Mouse (Mus musculus) ES-E14 (cell line): Measurements from ENCODE around the gene Sumf2. TPM values are rescaled to one million over a fixed set of nuclear protein-coding genes. Genes with fewer than 3 reads are reported as not detected.
"Not testable (repeated sequence)": the region's sequence is repeated elsewhere in the genome, so short reads cannot be mapped to it uniquely, and the experiment has no call there.

Source experiments
- DNase-seq: peaks from one replicate; pipeline ENCODE4 v3.0.0-alpha.2; 2013; ENCODE audit warnings: low read depth, low spot score
- H3K27ac ChIP-seq: 2 replicates; pipeline ENCODE4 v1.5.1; 2012; ENCODE audit warnings: low read depth, mild to moderate bottlenecking, low read length, moderate library complexity, mixed read lengths; ENCODE audit not compliant: poor library complexity, insufficient read depth, severe bottlenecking
- H3K36me3 ChIP-seq: 2 replicates; pipeline ENCODE4 v1.6.1; 2012; ENCODE audit warnings: mild to moderate bottlenecking, low read length, moderate library complexity, mixed read lengths; ENCODE audit not compliant: control insufficient read depth, poor library complexity, insufficient read depth, severe bottlenecking
- H3K4me1 ChIP-seq, 2 experiments: fragments of 150-350 bp in 1 of 2; sonication (generic) in 1 of 2; 2 replicates each; pipeline ENCODE4 v1.6.1; 2012; ENCODE audit warnings: low read length in 2 of 2, mild to moderate bottlenecking in 1 of 2, mixed read lengths in 1 of 2; ENCODE audit not compliant: control insufficient read depth in 2 of 2, insufficient read depth in 2 of 2, poor library complexity in 1 of 2
- H3K4me3 ChIP-seq, 2 experiments: fragments of 150-350 bp in 1 of 2; sonication (generic) in 1 of 2; 2 replicates each; pipeline ENCODE4 v1.5.1; 2012; ENCODE audit warnings: low read length in 2 of 2, low read depth in 1 of 2, mild to moderate bottlenecking in 1 of 2, mixed read lengths in 1 of 2; ENCODE audit not compliant: insufficient read depth in 1 of 2, poor library complexity in 1 of 2, severe bottlenecking in 1 of 2
- H3K9ac ChIP-seq: 2 replicates; pipeline ENCODE4 v1.6.1; 2012; ENCODE audit warnings: low read depth, mild to moderate bottlenecking, low read length, mixed read lengths; ENCODE audit not compliant: poor library complexity, insufficient read depth, severe bottlenecking
- H3K9me3 ChIP-seq: fragments of 150-350 bp; sonication (generic); 2 replicates; pipeline ENCODE4 v1.6.1; 2012; ENCODE audit warnings: low read depth, mild to moderate bottlenecking, low read length; ENCODE audit not compliant: control insufficient read depth, insufficient read depth
- CHD2 ChIP-seq: IDR thresholded peaks from 2 replicates; pipeline ENCODE4 v1.6.1; 2014; ENCODE audit warnings: mild to moderate bottlenecking, low read depth, low read length, inconsistent platforms
- HCFC1 ChIP-seq: IDR thresholded peaks from 2 replicates; pipeline ENCODE4 v1.6.1; 2012; ENCODE audit warnings: low read length, inconsistent platforms, borderline replicate concordance; ENCODE audit not compliant: insufficient read depth
- MAFK ChIP-seq: IDR thresholded peaks from 2 replicates; pipeline ENCODE4 v1.6.1; 2014; ENCODE audit warnings: mild to moderate bottlenecking, low read depth, low read length, inconsistent platforms; ENCODE audit not compliant: insufficient read depth
- ZC3H11A ChIP-seq: IDR thresholded peaks from 2 replicates; pipeline ENCODE4 v1.6.1; 2012; ENCODE audit warnings: low read depth, mild to moderate bottlenecking, inconsistent platforms, low read length, borderline replicate concordance
- ZNF384 ChIP-seq: IDR thresholded peaks from 2 replicates; pipeline ENCODE4 v1.6.1; 2012; ENCODE audit warnings: low read depth, low read length, inconsistent platforms
- in situ Hi-C, 2 experiments: fragments of 600-800 bp; cut with MboI; formaldehyde crosslinking; loops; one replicate each; pipeline ENCODE4 v1.15.1; 2025; ENCODE audit warnings: low sequenced_read_pairs in 2 of 2, inconsistent platforms in 1 of 2; ENCODE audit not compliant: unreplicated experiment in 2 of 2
- total RNA-seq: library from RNA; depleted of rRNA; stranded (reverse); fragments of 300-350 nt; gene quantifications from 2 replicates; pipeline ENCODE4 v1.2.3, GENCODE M21; 2012

Gene Sumf2
- total RNA-seq, 1 experiment, result 156 TPM

GRCm38 (mm10) chr5:129879888-129880287 is 33.1 kb downstream of the Sumf2 start:
- Histone ChIP-seq H3K4me1 (peaks cover 0 to 2% of the 10 kb centered on the region in 2 experiments; a peak in 1 of 4 replicates), H3K9me3 (no peaks in the 10 kb centered on the region), H3K27ac (no peak overlapping the region), H3K36me3 (peaks cover 27% of the 10 kb centered on the region), H3K9ac (no peak overlapping the region), H3K4me3 (no peak overlapping the region)
- TF ChIP-seq CHD2 (no peak), HCFC1 (no peak), ZNF384 (no peak), ZC3H11A (no peak), MAFK (no peak)
- in situ Hi-C loops, result no loop called here
- no peak for DNase-seq

GRCm38 (mm10) chr5:129886271-129886670 is 39.5 kb downstream of the Sumf2 start:
- H3K9me3 ChIP-seq, result no peaks in the 10 kb centered on the region
- H3K36me3 ChIP-seq, result peaks cover 23% of the 10 kb centered on the region
- H3K27ac ChIP-seq, result no peak overlapping the region
- in situ Hi-C loops, result no loop called here
- no peak for TF ChIP-seq ZC3H11A
- no peak for TF ChIP-seq MAFK
- no peak for TF ChIP-seq HCFC1
- no peak for TF ChIP-seq ZNF384
- TF ChIP-seq CHD2, result no peak
- peak overlapping the region; percentile 93 to 97 for H3K4me3 ChIP-seq
- peak overlapping the region; percentile 68; the same call in 1 of the 2 replicates for H3K9ac ChIP-seq
- peaks cover 3 to 4% of the 10 kb centered on the region in 2 experiments; a peak in 2 of 4 replicates for H3K4me1 ChIP-seq
- no peak for DNase-seq

GRCm38 (mm10) chr5:129886911-129887636 is 40.3 kb downstream of the Sumf2 start, which contains the start of gene Chchd2:
TSS of gene Chchd2 (minus strand) at chr5:129887470.
- TF ChIP-seq CHD2 (peak; percentile 88), ZC3H11A (no peak), ZNF384 (0 out of 2 replicates have a peak, but pooled peaks have one; percentile 6), HCFC1 (peak; percentile 89)

GRCm38 (mm10) chr5:129890390-129890789 is 43.6 kb downstream of the Sumf2 start:
- in situ Hi-C loops, H3K36me3 ChIP-seq, H3K9me3 ChIP-seq, H3K4me3 ChIP-seq, DNase-seq, H3K27ac ChIP-seq, H3K9ac ChIP-seq, H3K4me1 ChIP-seq: not testable (repeated sequence)
- TF ChIP-seq ZNF384, result peak; percentile 38; the same call in 1 of the 2 replicates

More at GRCm38 (mm10) chr5:129886911-129887636, 40.3 kb downstream of the Sumf2 start, which contains the start of gene Chchd2:
- in situ Hi-C loops, result no loop called here
- Histone ChIP-seq H3K9ac (peak within 1 kb of the TSS; percentile 97), H3K4me3 (peak within 1 kb of the TSS; percentile 93 to 97), H3K9me3 (no peaks in the 10 kb centered on the region), H3K4me1 (peaks cover 3 to 4% of the 10 kb centered on the region in 2 experiments; a peak in 2 of 4 replicates), H3K36me3 (peaks cover 18% of the 10 kb centered on the region), H3K27ac (peak within 1 kb of the TSS; percentile 83)
- DNase-seq, result peak; percentile 95
